Mouse (Mus musculus) colon, adult 2 months (tissue): ENCODE results near the gene Med26. TPM values are rescaled to one million over a fixed set of nuclear protein-coding genes. Genes with fewer than 3 reads are reported as not detected.

Experiments used
- polyA plus RNA-seq: library from polyadenylated mRNA; depleted of rRNA; stranded (reverse); fragments of >200 nt; gene quantifications from 2 replicates; pipeline ENCODE4 v1.2.3, GENCODE M21; 2012; rRNA removed

Med26 gene
- polyA plus RNA-seq, result 14.3 and 15.0 TPM in 2 replicates

DNA sequence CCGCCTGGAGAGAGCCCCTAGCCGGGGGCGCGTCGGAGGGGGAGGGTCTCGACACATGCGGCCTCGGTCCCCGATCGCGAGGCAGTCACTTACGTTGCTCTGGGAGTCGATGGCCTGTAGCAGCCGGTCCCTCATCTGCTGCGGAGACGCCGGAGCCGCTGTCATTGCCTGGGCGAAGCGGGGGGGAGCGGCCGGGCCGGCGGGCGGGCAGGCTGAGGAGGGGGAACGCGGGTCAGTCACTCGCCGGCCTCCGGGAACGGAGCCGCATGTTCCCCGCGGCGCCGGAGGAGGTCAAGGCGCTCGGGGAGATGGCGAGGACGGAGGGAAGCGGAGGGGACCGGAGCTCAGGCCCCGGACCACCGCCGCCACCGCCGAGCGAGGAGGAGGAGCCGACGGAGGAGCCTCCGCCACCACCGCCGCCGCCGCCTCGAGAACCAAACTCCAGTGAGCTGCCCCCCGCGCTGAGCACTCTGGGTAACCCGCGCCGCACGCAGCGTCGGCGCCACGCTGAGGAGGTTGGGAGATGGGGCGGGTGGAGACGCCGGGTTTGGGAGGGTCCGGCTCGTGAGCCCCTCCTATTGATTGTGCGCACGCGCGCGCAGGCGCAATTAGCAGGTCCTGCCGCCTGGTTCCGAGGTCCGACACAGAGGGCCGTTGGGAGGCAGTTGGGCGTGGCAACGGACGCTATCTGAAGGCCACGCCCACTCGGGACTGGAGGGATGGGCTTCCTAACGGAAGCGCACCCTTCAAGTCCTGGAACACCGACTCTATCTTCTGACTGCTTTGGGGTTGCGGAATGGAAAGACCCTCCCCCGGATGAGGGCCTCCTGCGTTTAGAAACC lies at the start of gene Med26:
Med26 (minus strand) TSS at position 469 of the 842 bp plus-strand sequence.

GRCm38 (mm10) chr8:72571611-72572473 lies 23.8 kb upstream of the Med26 start, which contains the start of gene Tmem38a:
TSS of gene Tmem38a (plus strand) at chr8:72572055.

GRCm38 (mm10) chr8:72570633-72571610 lies 22.9 kb upstream of the Med26 start, which contains the start of gene Smim7:
TSS of gene Smim7 (minus strand) at chr8:72571088.

DNA sequence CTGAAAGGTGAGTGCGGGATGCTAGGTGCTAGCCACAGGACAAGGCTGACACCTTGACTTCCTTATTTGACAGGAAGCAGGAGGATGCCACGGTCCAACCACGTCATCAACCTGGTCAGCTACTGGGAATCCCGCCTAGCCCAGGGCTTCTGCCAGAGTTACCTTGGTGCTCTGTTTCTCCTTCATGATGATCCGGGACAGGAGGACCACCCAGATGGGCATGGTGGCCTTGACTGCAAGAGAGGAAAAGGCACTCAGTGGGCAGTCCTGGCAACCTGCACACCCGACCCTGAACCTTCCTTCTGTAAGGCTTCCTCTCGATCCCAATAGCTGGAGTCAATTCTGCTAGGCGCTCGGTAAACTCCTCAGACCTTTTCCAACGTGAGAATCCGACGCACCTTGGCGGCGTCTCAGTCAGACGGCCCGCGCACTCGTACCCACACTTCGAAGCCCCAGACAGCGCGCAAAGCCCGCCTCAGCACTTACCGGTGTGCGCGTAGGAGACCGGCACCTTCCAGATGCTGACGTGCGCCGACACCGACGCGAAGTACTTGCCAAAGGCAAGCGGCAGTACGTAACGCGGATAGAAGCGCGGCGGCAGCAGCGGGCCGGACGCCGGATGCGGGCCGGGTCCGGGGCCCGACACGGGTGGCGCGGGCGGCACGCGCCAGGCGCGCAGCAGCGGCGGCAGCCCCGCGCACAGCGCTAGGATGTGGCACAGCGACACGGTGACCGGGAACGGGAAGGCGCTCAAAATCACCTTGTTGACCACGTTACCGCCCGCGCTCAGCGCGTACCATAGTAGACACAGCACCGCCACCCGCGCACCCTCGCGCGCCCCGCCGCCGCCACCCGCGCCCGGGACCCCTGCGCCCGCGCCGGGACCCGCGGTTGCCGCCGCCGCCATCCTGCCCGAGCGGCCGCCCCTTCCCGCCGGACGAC lies 56.1 kb downstream of the Med26 start, which contains the start of gene Slc35e1:
Slc35e1 (minus strand) TSS at position 935 of the 942 bp plus-strand sequence.

DNA sequence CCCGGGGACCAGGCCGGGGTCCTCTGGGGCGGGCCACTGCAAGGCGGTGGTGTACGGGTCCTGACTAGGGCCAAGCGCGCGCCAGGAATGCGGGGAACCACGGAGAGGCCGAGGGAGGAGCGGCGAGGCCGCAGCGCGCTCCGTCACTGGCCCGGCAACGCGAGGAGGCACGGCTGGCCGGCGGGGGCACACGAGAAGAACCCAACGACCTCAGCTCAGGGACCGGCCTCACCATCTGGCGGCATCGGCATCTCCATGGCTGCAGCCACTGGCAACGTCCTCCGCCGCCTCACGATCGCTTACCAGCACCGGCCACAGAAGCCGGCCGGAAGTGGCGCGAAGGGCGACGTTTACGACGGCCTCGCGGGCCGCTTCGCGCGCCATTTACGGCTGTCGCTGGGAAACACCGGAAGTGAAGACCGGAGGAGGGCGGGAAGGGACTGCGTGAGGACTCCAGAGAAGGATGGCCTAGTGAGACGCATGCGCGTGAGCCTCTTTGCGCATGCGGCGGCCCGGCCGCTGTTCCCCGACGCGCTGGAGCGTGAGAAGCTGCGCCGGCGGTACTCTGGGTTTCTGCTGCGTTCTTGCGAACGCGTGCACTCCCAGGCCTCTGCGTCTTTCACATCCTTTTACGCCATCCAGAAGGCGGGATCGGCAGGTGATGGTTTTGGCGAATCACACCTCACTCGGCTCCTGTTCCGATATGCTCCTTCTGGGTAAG lies 73.1 kb downstream of the Med26 start, which contains the start of gene Cherp:
Cherp (minus strand) TSS at position 401 of the 721 bp plus-strand sequence.

Other genes starting within 250 kb of the Med26 start
- 1.2 and 1.7 TPM in 2 replicates for gene Gm10282, start 243.0 kb downstream of the Med26 start, polyA plus RNA-seq
- gene Klf2, start 229.2 kb downstream of the Med26 start, polyA plus RNA-seq, result 31.4 and 34.8 TPM in 2 replicates
- gene Eps15l1, start 126.8 kb downstream of the Med26 start, polyA plus RNA-seq, result 31.4 and 33.2 TPM in 2 replicates
- gene Calr3, start 104.4 kb downstream of the Med26 start, polyA plus RNA-seq, result 0.15 TPM in 1 of 2 replicates, not detected in the other
- 5.4 and 5.9 TPM in 2 replicates for gene 1700030K09Rik, start 104.4 kb downstream of the Med26 start, polyA plus RNA-seq
- gene Cherp, start 73.0 kb downstream of the Med26 start, polyA plus RNA-seq, result 33.3 and 44.0 TPM in 2 replicates
- gene Slc35e1, start 55.7 kb downstream of the Med26 start, polyA plus RNA-seq, result 118 and 161 TPM in 2 replicates
- gene Smim7, start 22.8 kb upstream of the Med26 start, polyA plus RNA-seq, result 30.8 and 33.2 TPM in 2 replicates
- 15.3 and 25.1 TPM in 2 replicates for gene Tmem38a, start 23.8 kb upstream of the Med26 start, polyA plus RNA-seq
- gene Nwd1, start 98.4 kb upstream of the Med26 start, polyA plus RNA-seq, result 0.05 and 0.21 TPM in 2 replicates
- 102 and 120 TPM in 2 replicates for gene Sin3b, start 175.0 kb upstream of the Med26 start, polyA plus RNA-seq
- 7.0 and 9.4 TPM in 2 replicates for gene F2rl3, start 213.6 kb upstream of the Med26 start, polyA plus RNA-seq